Mouse (Mus musculus) gastrocnemius, postnatal 14 days (tissue): ENCODE data around the gene Sptlc3. TPM values are rescaled to one million over a fixed set of nuclear protein-coding genes. Genes with fewer than 3 reads are reported as not detected.

Source experiments
- DNase-seq: peaks from one replicate; pipeline ENCODE4 v3.0.0; 2021; ENCODE audit warnings: mixed read lengths
- intact Hi-C: fragments of 180-260 bp; cut with DNase I; formaldehyde crosslinking; loops from one replicate; pipeline ENCODE4 v1.15.1; 2025; ENCODE audit warnings: low total_unique reads
- total RNA-seq, 2 experiments: library from RNA; stranded (reverse); gene quantifications; 2 replicates each; pipeline ENCODE4 v1.2.3; 2021

Sptlc3 gene
- total RNA-seq, 2 experiments from 2014 or later, result not detected

GRCm38 (mm10) chr2:139628731-139629130 lies 135.0 kb downstream of the Sptlc3 start:
- intact Hi-C loops, result no loop called here
- no peak for DNase-seq

- DNase-seq, result no peak
- intact Hi-C loops, result no loop called here
Measured at GRCm38 (mm10) chr2:139629653-139630052, 135.9 kb downstream of the Sptlc3 start.

- DNase-seq, result no peak
- intact Hi-C loops, result no loop called here
Measured at GRCm38 (mm10) chr2:139634506-139634905, 140.8 kb downstream of the Sptlc3 start.

GRCm38 (mm10) chr2:139637861-139638260 lies 144.1 kb downstream of the Sptlc3 start:
- DNase-seq, result no peak
- intact Hi-C loops, result no loop called here

- intact Hi-C loops, result no loop called here
- no peak for DNase-seq
Measured at GRCm38 (mm10) chr2:139641757-139642385, 148.2 kb downstream of the Sptlc3 start.

- intact Hi-C loops, result no loop called here
- no peak for DNase-seq
Measured at GRCm38 (mm10) chr2:139649518-139649917, 155.8 kb downstream of the Sptlc3 start.

- no peak for DNase-seq
- intact Hi-C loops, result no loop called here
Measured at GRCm38 (mm10) chr2:139656750-139657149, 163.0 kb downstream of the Sptlc3 start.

GRCm38 (mm10) chr2:139671838-139672237 lies 178.1 kb downstream of the Sptlc3 start:
- DNase-seq, result no peak
- intact Hi-C loops, result no loop called here

- DNase-seq, result no peak
- intact Hi-C loops, result no loop called here
Measured at GRCm38 (mm10) chr2:139672371-139672770, 178.7 kb downstream of the Sptlc3 start.

- peak; percentile 58 for DNase-seq
- intact Hi-C loops, result no loop called here
Measured at GRCm38 (mm10) chr2:139677065-139677762, 183.5 kb downstream of the Sptlc3 start.

GRCm38 (mm10) chr2:139677809-139678274 lies 184.1 kb downstream of the Sptlc3 start, which contains the start of gene Ism1:
Gene Ism1 (plus strand): TSS chr2:139678178.
- DNase-seq, result peak; percentile 22
- intact Hi-C loops, result no loop called here

GRCm38 (mm10) chr2:139678275-139679140 lies 184.8 kb downstream of the Sptlc3 start:
- intact Hi-C loops, result no loop called here
- DNase-seq, result peak; percentile 28

- intact Hi-C loops, result no loop called here
Measured at GRCm38 (mm10) chr2:139682540-139682939, 188.8 kb downstream of the Sptlc3 start.

More at GRCm38 (mm10) chr2:139682540-139682939, 188.8 kb downstream of the Sptlc3 start:
- no peak for DNase-seq

Other genes with a start within 250 kb of the Sptlc3 start
- gene Ism1, start 184.3 kb downstream of the Sptlc3 start, total RNA-seq, result 1 to 10 TPM; 1.3 to 2.2 TPM